Mouse (Mus musculus) embryonic facial prominence, embryonic 13.5 days (tissue): ENCODE measurements around the gene Atp1a3. TPM values are rescaled to one million over a fixed set of nuclear protein-coding genes. Genes with fewer than 3 reads are reported as not detected.

Source experiments
- microRNA-seq: library from miRNA; unstranded; fragments of <30 nt; microRNA quantifications from one replicate; pipeline ENCODE4, GENCODE M21; 2016
- polyA plus RNA-seq: library from polyadenylated mRNA; unstranded; fragments of >200 nt; fragmentation: Nextera tagmentation; extraction: Ambion mirVana; gene quantifications from 2 replicates; pipeline ENCODE4 v1.2.1, GENCODE M21; 2015

Gene Atp1a3
- polyA plus RNA-seq, 1 experiment from 2014 or later: 2.3 TPM

Small RNAs within 50 kb of the gene (microRNA-seq; reads per million reads assigned to microRNA genes)
- not detected for gene Mir7046
- gene Mir7047: not detected

Other genes starting within 250 kb of the Atp1a3 start
- 0.35 and 0.77 TPM in 2 replicates for gene Cd177, start 245.6 kb downstream of the Atp1a3 start, polyA plus RNA-seq
- 0.56 and 0.74 TPM in 2 replicates for gene Ceacam10, start 228.8 kb downstream of the Atp1a3 start, polyA plus RNA-seq
- gene Gm9844, start 143.7 kb downstream of the Atp1a3 start, polyA plus RNA-seq: 19.6 and 35.1 TPM in 2 replicates
- not detected in 2 replicates for gene Lypd4, start 136.0 kb downstream of the Atp1a3 start, polyA plus RNA-seq
- not detected in 2 replicates for gene Dmrtc2, start 135.9 kb downstream of the Atp1a3 start, polyA plus RNA-seq
- gene Rps19, start 121.6 kb downstream of the Atp1a3 start, polyA plus RNA-seq: 2,967 and 3,152 TPM in 2 replicates
- 0.41 and 0.89 TPM in 2 replicates for gene Cd79a, start 108.6 kb downstream of the Atp1a3 start, polyA plus RNA-seq
- 115 and 122 TPM in 2 replicates for gene Arhgef1, start 103.0 kb downstream of the Atp1a3 start, polyA plus RNA-seq
- gene Gm4881, start 61.5 kb downstream of the Atp1a3 start, polyA plus RNA-seq: not detected in 2 replicates
- 141 and 163 TPM in 2 replicates for gene Rabac1, start 33.2 kb downstream of the Atp1a3 start, polyA plus RNA-seq
- 9.8 and 11.2 TPM in 2 replicates for gene Grik5, start 66.4 kb upstream of the Atp1a3 start, polyA plus RNA-seq
- gene Zfp574, start 66.6 kb upstream of the Atp1a3 start, polyA plus RNA-seq: 33.7 and 36.3 TPM in 2 replicates
- 0.91 and 1.3 TPM in 2 replicates for gene Pou2f2, start 173.8 kb upstream of the Atp1a3 start, polyA plus RNA-seq
- 8.7 and 9.9 TPM in 2 replicates for gene Dedd2, start 214.7 kb upstream of the Atp1a3 start, polyA plus RNA-seq
- gene Zfp526, start 215.5 kb upstream of the Atp1a3 start, polyA plus RNA-seq: 2.9 and 3.4 TPM in 2 replicates
- gene Gsk3a, start 231.9 kb upstream of the Atp1a3 start, polyA plus RNA-seq: 11.4 and 14.4 TPM in 2 replicates
- 22.2 and 25.3 TPM in 2 replicates for gene Erf, start 244.8 kb upstream of the Atp1a3 start, polyA plus RNA-seq